Mouse (Mus musculus): ENCODE results near the gene Cdca7l. TPM values are rescaled to one million over a fixed set of nuclear protein-coding genes. Genes with fewer than 3 reads are reported as not detected.

Gene Cdca7l
- 10 to 100 TPM; 16.7 to 18.7 TPM for total RNA-seq (2023)

DNA sequence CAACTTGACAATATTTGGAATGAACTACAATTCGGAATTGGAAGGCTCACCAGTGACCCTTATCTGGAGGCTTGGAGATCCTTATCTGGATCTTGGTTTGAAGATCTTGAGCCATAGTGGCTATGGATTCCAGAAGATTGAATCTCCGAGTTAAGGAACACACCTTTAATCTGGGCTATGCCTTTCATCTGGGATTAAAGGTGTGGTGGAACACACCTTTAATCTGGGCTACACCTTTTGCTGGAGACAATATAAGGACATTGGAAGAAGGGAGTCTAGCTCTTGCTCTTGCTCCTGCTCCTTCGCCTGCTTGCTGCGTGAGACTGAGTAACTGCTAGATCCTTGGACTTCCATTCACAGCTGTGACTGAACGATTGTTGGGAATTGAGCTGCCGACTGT, at the start of gene Cdca7l:
Cdca7l (plus strand) TSS at position 301 of the 400 bp plus-strand sequence.

Data from neutrophil, adult 59 days (primary cell).